Mouse (Mus musculus): ENCODE measurements around the gene Vps37b.

DNA sequence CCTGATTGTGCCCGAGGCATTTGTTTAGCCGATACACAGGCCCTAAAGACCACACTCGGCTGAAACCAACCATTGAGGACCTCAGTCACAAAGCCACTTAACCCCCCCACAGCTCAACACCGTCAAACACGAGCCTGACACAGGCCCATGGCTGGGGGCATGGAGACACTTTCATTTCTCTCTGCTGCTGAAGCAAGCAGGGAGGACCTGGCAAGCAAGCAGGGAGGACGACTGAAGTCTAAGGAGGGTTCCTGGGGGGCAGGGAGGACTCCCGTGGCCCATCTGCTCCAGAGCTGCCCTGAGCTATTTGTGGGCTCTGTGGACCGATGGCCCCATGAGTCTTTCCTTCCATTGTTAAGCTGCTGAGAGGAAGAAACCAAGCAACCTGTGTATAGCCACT, 20.1 kb downstream of the Vps37b start:
- TF ChIP-seq CTCF (conservative IDR thresholded peaks at IDR 0.05; ENCODE audit: low read length) (no peak), NANOG (IDR thresholded peaks at IDR 0.05; ENCODE audit: borderline replicate concordance, low read length) (no peak)
